Mouse (Mus musculus) stomach, postnatal 0 days (tissue): ENCODE results near the gene Slc38a11.

Source experiments
- CTCF ChIP-seq: IDR thresholded peaks from 2 replicates; pipeline ENCODE4 v1.5.1; 2016; ENCODE audit warnings: antibody characterized with exemption, low read depth, mild to moderate bottlenecking, moderate library complexity
- EP300 ChIP-seq: optimal IDR thresholded peaks from 2 replicates; pipeline ENCODE3; 2016; ENCODE audit warnings: antibody characterized with exemption

GRCm38 (mm10) chr2:65346037-65346436, 17.8 kb downstream of the Slc38a11 start:
- TF ChIP-seq CTCF (no peak), EP300 (no peak)
